Mouse (Mus musculus): Measurements from ENCODE around the gene Ddr2. TPM values are rescaled to one million over a fixed set of nuclear protein-coding genes. Genes with fewer than 3 reads are reported as not detected.
A peak's percentile ranks its signal among the peaks of the same experiment; 100 is the strongest.

The Ddr2 gene
- 23.5 and 27.3 TPM in 2 replicates for polyA plus RNA-seq (2014; fragmentation: Nextera tagmentation; extraction: Ambion mirVana)

DNA sequence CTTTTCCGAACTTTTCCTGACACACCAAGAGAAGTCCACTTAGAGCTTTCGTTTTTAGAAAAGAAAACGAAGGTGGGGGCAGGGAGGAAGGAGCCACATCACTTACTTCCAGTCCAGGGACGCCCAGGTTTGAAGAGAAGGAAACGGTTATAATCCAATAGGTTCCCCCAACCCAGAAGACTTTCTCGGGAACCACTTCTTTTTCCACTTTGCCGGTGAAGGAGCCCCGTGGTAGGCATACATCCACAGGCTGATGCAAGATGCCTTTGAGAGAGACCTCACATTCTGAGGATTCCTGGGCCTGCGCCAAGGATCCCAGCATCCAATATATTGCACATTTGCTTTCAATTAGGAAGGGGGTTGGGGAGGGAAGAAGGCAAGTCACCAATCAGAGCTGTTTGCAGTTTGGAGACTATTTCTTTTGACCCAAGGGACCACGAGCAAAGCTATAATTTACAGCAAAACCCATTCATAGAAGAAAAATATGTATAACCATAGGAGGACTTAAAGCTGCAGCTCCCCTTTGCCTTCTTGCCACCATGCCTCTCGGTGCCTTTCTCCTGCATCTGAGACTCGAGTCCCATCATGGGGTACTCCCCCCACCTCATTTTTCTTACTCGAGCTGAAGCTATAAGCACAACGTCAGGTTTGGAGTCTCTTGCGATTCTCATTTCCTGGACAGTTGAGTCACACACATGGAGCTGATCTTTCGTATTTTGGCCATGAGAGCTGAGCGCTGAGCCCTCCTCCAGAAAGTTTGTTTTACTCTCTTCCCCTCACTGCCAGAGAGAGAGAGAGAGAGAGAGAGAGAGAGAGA lies at the start of gene Ddr2:
TSS of gene Ddr2 (minus strand) at position 247 of the 817 bp plus-strand sequence.
- Histone ChIP-seq H3K36me3 (ENCODE audit: control insufficient read depth, insufficient read depth, low read length) (no peaks in the 10 kb centered on the region), H3K27ac (ENCODE audit: low read depth, low read length) (peak within 1 kb of the TSS; percentile 14; the same call in 1 of the 2 replicates), H3K9ac (ENCODE audit: low read length) (no peak within 1 kb of the TSS; the same call in 1 of the 2 replicates), H3K4me2 (ENCODE audit: low read depth, low read length, severe bottlenecking) (no peak within 1 kb of the TSS), H3K9me3 (ENCODE audit: control insufficient read depth, low read length) (no peaks in the 10 kb centered on the region), H3K4me3 (ENCODE audit: low read depth, low read length) (peak within 1 kb of the TSS; percentile 11; the same call in 1 of the 2 replicates), H3K4me1 (replicated peaks; ENCODE audit: control insufficient read depth, insufficient read depth, low read length) (no peaks in the 10 kb centered on the region), H3K27me3 (ENCODE audit: control insufficient read depth, insufficient read depth, low read length) (no peaks in the 10 kb centered on the region)
- DNase-seq (ENCODE audit: low spot score) (no peak), ATAC-seq (replicated peaks; ENCODE audit: low FRiP score) (no peak)
- 74% methylated on average over 17 of the region's 17 CpGs for WGBS

DNA sequence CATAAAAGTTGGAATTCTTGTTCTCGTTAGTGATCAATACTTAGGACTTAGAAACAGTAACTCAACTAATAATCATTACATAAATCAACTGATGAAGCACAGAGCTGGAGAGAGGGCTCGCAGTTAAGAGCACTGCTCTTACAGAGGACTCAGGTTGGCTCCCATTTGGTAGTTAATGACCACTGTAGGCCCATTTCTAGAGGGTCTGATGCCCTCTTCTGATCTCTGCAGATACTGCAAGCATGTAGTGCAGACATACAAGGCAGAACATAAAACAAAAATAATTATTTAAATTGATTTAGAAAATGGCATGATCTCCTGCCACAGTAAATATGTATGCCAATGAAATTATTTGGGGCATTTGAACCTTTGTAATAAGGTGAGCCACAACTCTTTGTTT lies 49.1 kb upstream of the Ddr2 start:
- ATAC-seq (replicated peaks; ENCODE audit: low FRiP score) (no peak), DNase-seq (ENCODE audit: low spot score) (no peak)
- Histone ChIP-seq H3K4me2 (ENCODE audit: low read depth, low read length, severe bottlenecking) (no peak overlapping the region), H3K27ac (ENCODE audit: low read depth, low read length) (no peak overlapping the region), H3K4me1 (replicated peaks; ENCODE audit: control insufficient read depth, insufficient read depth, low read length) (no peaks in the 10 kb centered on the region), H3K36me3 (ENCODE audit: control insufficient read depth, insufficient read depth, low read length) (no peaks in the 10 kb centered on the region), H3K4me3 (ENCODE audit: low read depth, low read length) (no peak overlapping the region), H3K27me3 (ENCODE audit: control insufficient read depth, insufficient read depth, low read length) (no peaks in the 10 kb centered on the region), H3K9me3 (ENCODE audit: control insufficient read depth, low read length) (no peaks in the 10 kb centered on the region), H3K9ac (ENCODE audit: low read length) (no peak overlapping the region)
- WGBS = 93% methylated on average over 2 of the region's 2 CpGs

GRCm38 (mm10) chr1:170155761-170156160 lies 45.2 kb upstream of the Ddr2 start:
- Histone ChIP-seq H3K27me3 (ENCODE audit: control insufficient read depth, insufficient read depth, low read length) (no peaks in the 10 kb centered on the region), H3K9me3 (ENCODE audit: control insufficient read depth, low read length) (no peaks in the 10 kb centered on the region), H3K27ac (ENCODE audit: low read depth, low read length) (no peak overlapping the region), H3K9ac (ENCODE audit: low read length) (no peak overlapping the region), H3K4me1 (replicated peaks; ENCODE audit: control insufficient read depth, insufficient read depth, low read length) (no peaks in the 10 kb centered on the region), H3K4me2 (ENCODE audit: low read depth, low read length, severe bottlenecking) (no peak overlapping the region), H3K36me3 (ENCODE audit: control insufficient read depth, insufficient read depth, low read length) (no peaks in the 10 kb centered on the region), H3K4me3 (ENCODE audit: low read depth, low read length) (no peak overlapping the region)
- ATAC-seq (replicated peaks; ENCODE audit: low FRiP score) (no peak), DNase-seq (ENCODE audit: low spot score) (no peak)
- WGBS = 94% methylated on average over 5 of the region's 5 CpGs

GRCm38 (mm10) chr1:170155298-170155697 lies 44.7 kb upstream of the Ddr2 start:
- Histone ChIP-seq H3K4me3 (ENCODE audit: low read depth, low read length) (no peak overlapping the region), H3K4me2 (ENCODE audit: low read depth, low read length, severe bottlenecking) (no peak overlapping the region), H3K4me1 (replicated peaks; ENCODE audit: control insufficient read depth, insufficient read depth, low read length) (no peaks in the 10 kb centered on the region), H3K36me3 (ENCODE audit: control insufficient read depth, insufficient read depth, low read length) (no peaks in the 10 kb centered on the region), H3K9me3 (ENCODE audit: control insufficient read depth, low read length) (no peaks in the 10 kb centered on the region), H3K9ac (ENCODE audit: low read length) (no peak overlapping the region), H3K27ac (ENCODE audit: low read depth, low read length) (no peak overlapping the region), H3K27me3 (ENCODE audit: control insufficient read depth, insufficient read depth, low read length) (no peaks in the 10 kb centered on the region)
- WGBS = 61% methylated on average over 2 of the region's 2 CpGs
- DNase-seq (ENCODE audit: low spot score) (no peak), ATAC-seq (replicated peaks; ENCODE audit: low FRiP score) (no peak)

- Histone ChIP-seq H3K9ac (ENCODE audit: low read length) (no peak overlapping the region), H3K4me3 (ENCODE audit: low read depth, low read length) (no peak overlapping the region), H3K27ac (ENCODE audit: low read depth, low read length) (no peak overlapping the region), H3K27me3 (ENCODE audit: control insufficient read depth, insufficient read depth, low read length) (no peaks in the 10 kb centered on the region), H3K4me2 (ENCODE audit: low read depth, low read length, severe bottlenecking) (no peak overlapping the region), H3K9me3 (ENCODE audit: control insufficient read depth, low read length) (no peaks in the 10 kb centered on the region), H3K36me3 (ENCODE audit: control insufficient read depth, insufficient read depth, low read length) (no peaks in the 10 kb centered on the region), H3K4me1 (replicated peaks; ENCODE audit: control insufficient read depth, insufficient read depth, low read length) (no peaks in the 10 kb centered on the region)
- DNase-seq (ENCODE audit: low spot score) (no peak), ATAC-seq (replicated peaks; ENCODE audit: low FRiP score) (no peak)
- WGBS = 70% methylated on average over 8 of the region's 8 CpGs
Observed at GRCm38 (mm10) chr1:170153986-170154385, 43.4 kb upstream of the Ddr2 start.

GRCm38 (mm10) chr1:170152552-170152951 lies 42.0 kb upstream of the Ddr2 start:
- Histone ChIP-seq H3K27ac (ENCODE audit: low read depth, low read length) (no peak overlapping the region), H3K36me3 (ENCODE audit: control insufficient read depth, insufficient read depth, low read length) (no peaks in the 10 kb centered on the region; the same call in 1 of the 2 replicates), H3K9me3 (ENCODE audit: control insufficient read depth, low read length) (no peaks in the 10 kb centered on the region), H3K4me1 (replicated peaks; ENCODE audit: control insufficient read depth, insufficient read depth, low read length) (no peaks in the 10 kb centered on the region), H3K9ac (ENCODE audit: low read length) (no peak overlapping the region), H3K4me3 (ENCODE audit: low read depth, low read length) (no peak overlapping the region), H3K27me3 (ENCODE audit: control insufficient read depth, insufficient read depth, low read length) (no peaks in the 10 kb centered on the region), H3K4me2 (ENCODE audit: low read depth, low read length, severe bottlenecking) (no peak overlapping the region)
- no peak for ATAC-seq (replicated peaks; ENCODE audit: low FRiP score)
- 83% methylated on average over 2 of the region's 2 CpGs for WGBS
- DNase-seq (ENCODE audit: low spot score) = no peak

DNA sequence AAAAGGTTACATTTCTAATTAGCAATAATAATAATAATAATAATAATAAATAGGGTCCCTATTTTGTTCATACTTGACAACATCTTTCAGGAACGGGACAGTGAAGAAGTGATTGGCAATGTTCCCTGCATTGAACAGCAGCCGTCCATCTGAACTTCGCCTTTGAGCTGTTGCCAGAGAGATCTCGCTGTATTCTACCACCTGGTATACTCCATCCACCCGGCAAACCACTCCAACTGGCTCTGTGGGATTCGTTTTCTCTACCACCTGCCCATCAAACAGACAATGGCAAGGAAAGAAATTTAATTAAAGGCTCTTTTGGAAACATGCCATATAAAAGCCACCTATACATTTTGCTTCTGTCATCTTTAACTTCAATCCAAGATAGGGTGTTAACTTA lies 40.3 kb upstream of the Ddr2 start:
- no peaks in the 10 kb centered on the region for H3K27me3 ChIP-seq (ENCODE audit: control insufficient read depth, insufficient read depth, low read length)
- no peak for DNase-seq (ENCODE audit: low spot score)
- no peak overlapping the region for H3K4me3 ChIP-seq (ENCODE audit: low read depth, low read length)
- H3K9me3 ChIP-seq (ENCODE audit: control insufficient read depth, low read length) = no peaks in the 10 kb centered on the region
- no peaks in the 10 kb centered on the region for H3K4me1 ChIP-seq (replicated peaks; ENCODE audit: control insufficient read depth, insufficient read depth, low read length)
- no peaks in the 10 kb centered on the region; the same call in 1 of the 2 replicates for H3K36me3 ChIP-seq (ENCODE audit: control insufficient read depth, insufficient read depth, low read length)
- ATAC-seq (replicated peaks; ENCODE audit: low FRiP score) = no peak
- H3K9ac ChIP-seq (ENCODE audit: low read length) = no peak overlapping the region
- H3K4me2 ChIP-seq (ENCODE audit: low read depth, low read length, severe bottlenecking) = no peak overlapping the region
- WGBS = 86% methylated on average over 6 of the region's 6 CpGs
- no peak overlapping the region for H3K27ac ChIP-seq (ENCODE audit: low read depth, low read length)

DNA sequence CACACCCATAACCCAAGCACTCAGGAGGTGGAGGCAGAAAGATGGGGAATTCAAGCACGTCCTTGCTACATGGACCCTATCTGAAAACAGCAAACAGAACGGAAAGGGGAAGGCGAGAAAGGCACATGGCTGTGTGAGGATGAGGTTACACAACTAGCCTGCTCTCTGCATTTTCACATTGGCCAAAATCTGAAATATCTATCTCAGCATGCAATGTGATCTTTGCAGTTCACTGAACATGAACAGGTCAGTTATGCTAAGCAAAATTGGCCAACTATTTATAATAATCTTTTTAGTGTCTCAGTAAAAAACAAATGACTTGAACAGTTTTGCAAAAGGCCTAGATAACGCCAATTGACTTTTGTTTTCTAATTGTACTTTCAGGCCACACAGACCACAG lies 39.2 kb upstream of the Ddr2 start:
- ATAC-seq (replicated peaks; ENCODE audit: low FRiP score) = no peak
- DNase-seq (ENCODE audit: low spot score) = no peak
- 89% methylated on average over 4 of the region's 4 CpGs for WGBS

DNA sequence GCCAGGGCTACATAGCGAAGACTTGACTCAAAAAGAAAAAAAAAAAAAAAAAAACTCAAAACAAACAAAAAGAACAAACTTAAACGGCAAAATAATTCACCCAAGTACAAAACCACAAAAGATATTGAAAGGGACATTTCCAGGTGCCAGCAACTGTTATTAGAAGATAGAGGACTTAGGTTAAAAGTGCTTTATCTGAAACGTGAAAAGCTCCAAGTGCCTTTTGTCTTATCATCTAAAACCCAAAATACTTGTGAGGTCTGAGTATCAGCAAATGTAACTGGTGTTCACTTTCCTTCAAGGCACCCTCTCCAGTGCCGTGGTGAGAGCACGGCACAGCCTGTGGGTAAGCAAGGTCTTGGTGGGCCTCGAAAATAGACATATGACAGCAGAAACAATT lies 38.0 kb upstream of the Ddr2 start:
- Histone ChIP-seq H3K4me2 (ENCODE audit: low read depth, low read length, severe bottlenecking) (no peak overlapping the region), H3K27ac (ENCODE audit: low read depth, low read length) (no peak overlapping the region), H3K4me3 (ENCODE audit: low read depth, low read length) (no peak overlapping the region), H3K9ac (ENCODE audit: low read length) (no peak overlapping the region), H3K36me3 (ENCODE audit: control insufficient read depth, insufficient read depth, low read length) (no peaks in the 10 kb centered on the region; the same call in 1 of the 2 replicates), H3K27me3 (ENCODE audit: control insufficient read depth, insufficient read depth, low read length) (no peaks in the 10 kb centered on the region), H3K4me1 (replicated peaks; ENCODE audit: control insufficient read depth, insufficient read depth, low read length) (no peaks in the 10 kb centered on the region), H3K9me3 (ENCODE audit: control insufficient read depth, low read length) (no peaks in the 10 kb centered on the region)
- ATAC-seq (replicated peaks; ENCODE audit: low FRiP score) = no peak
- WGBS = 92% methylated on average over 6 of the region's 6 CpGs
- DNase-seq (ENCODE audit: low spot score) = no peak

More for the DNA sequence above, 39.2 kb upstream of the Ddr2 start:
- Histone ChIP-seq H3K4me2 (ENCODE audit: low read depth, low read length, severe bottlenecking) (no peak overlapping the region), H3K36me3 (ENCODE audit: control insufficient read depth, insufficient read depth, low read length) (no peaks in the 10 kb centered on the region; the same call in 1 of the 2 replicates), H3K9ac (ENCODE audit: low read length) (no peak overlapping the region), H3K9me3 (ENCODE audit: control insufficient read depth, low read length) (no peaks in the 10 kb centered on the region), H3K4me1 (replicated peaks; ENCODE audit: control insufficient read depth, insufficient read depth, low read length) (no peaks in the 10 kb centered on the region), H3K27me3 (ENCODE audit: control insufficient read depth, insufficient read depth, low read length) (no peaks in the 10 kb centered on the region), H3K4me3 (ENCODE audit: low read depth, low read length) (no peak overlapping the region), H3K27ac (ENCODE audit: low read depth, low read length) (no peak overlapping the region)
